Mouse (Mus musculus) liver, adult 2 months (tissue): ENCODE measurements around the gene Sebox.

ENCODE experiments used
- CTCF ChIP-seq: fragments of 200-500 bp; IDR thresholded peaks from 2 replicates; pipeline ENCODE4 v1.5.1; 2011; ENCODE audit warnings: low read depth, low read length, control low read depth
- POLR2A ChIP-seq: fragments of 200-500 bp; IDR thresholded peaks from 2 replicates; pipeline ENCODE4 v1.6.1; 2011; ENCODE audit warnings: low read length, control low read depth; ENCODE audit not compliant: insufficient read depth; ENCODE audit errors: extremely low read depth

GRCm38 (mm10) chr11:78545181-78545580 lies 41.9 kb downstream of the Sebox start:
- TF ChIP-seq CTCF (no peak), POLR2A (no peak)
